Mouse (Mus musculus) gastrocnemius, postnatal 4 days (tissue): ENCODE measurements around the gene Cop1. TPM values are rescaled to one million over a fixed set of nuclear protein-coding genes. Genes with fewer than 3 reads are reported as not detected.

Experiments
- DNase-seq, 2 experiments: peaks; one replicate each; pipeline ENCODE4 v3.0.0; 2021 to 2022; ENCODE audit warnings: low spot score in 2 of 2, mixed read lengths in 2 of 2
- total RNA-seq, 2 experiments: library from RNA; stranded (reverse); gene quantifications; 2 replicates each; pipeline ENCODE4 v1.2.3; 2021

Gene Cop1
- total RNA-seq, 2 experiments from 2014 or later: 107 to 128 TPM

- DNase-seq: no peak
Observed at GRCm38 (mm10) chr1:159281861-159282260, 49.7 kb downstream of the Cop1 start.

GRCm38 (mm10) chr1:159286833-159287232 lies 54.7 kb downstream of the Cop1 start:
- DNase-seq: no peak

GRCm38 (mm10) chr1:159290219-159290618 lies 58.1 kb downstream of the Cop1 start:
- no peak for DNase-seq

DNA sequence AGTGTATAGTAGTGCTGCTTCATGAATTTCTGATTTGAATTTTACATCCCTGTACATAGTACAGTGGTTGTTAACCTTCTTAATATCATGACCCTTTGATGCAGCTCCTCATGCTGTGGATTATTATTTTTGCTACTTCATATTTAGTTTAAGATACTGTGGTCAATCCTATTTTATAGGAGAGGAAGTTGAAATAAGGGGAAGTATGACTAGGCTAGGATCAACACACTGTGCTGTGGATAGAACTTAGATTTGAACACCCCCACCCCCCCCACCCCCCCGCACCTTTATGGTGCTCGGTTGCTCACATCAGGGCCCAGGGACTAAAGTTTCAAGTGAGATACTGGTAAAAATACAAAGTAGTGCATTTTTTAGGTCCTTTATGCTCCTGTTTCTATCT lies 58.7 kb downstream of the Cop1 start:
- no peak for DNase-seq

GRCm38 (mm10) chr1:159301418-159302082 lies 69.4 kb downstream of the Cop1 start:
- no peak for DNase-seq

- DNase-seq: no peak
Observed at GRCm38 (mm10) chr1:159313625-159314024, 81.5 kb downstream of the Cop1 start.

DNA sequence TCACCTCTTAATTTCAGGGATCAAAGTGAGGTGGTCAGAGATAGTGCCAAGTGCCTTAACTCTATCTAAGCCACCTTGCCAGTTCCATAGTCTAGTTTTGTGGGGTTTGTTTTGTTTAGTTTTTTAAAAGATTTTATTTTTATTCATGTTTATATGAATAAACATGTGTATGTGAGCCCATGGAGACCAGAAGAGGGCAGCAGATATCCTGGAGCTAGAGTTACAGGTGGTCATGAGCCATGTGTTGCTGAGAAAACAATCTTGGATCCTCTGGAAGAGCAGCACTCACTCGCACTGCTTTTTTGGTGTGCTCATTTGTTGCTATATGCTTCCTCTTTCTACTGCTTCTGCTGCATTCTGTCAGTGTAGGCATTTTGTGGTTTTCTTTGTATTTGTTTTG lies 90.5 kb downstream of the Cop1 start:
- DNase-seq: no peak

- no peak for DNase-seq
Observed at GRCm38 (mm10) chr1:159331008-159331407, 98.9 kb downstream of the Cop1 start.

- no peak for DNase-seq
Observed at GRCm38 (mm10) chr1:159334157-159334556, 102.0 kb downstream of the Cop1 start.

- no peak for DNase-seq
Observed at GRCm38 (mm10) chr1:159342355-159342754, 110.2 kb downstream of the Cop1 start.

- no peak for DNase-seq
Observed at GRCm38 (mm10) chr1:159355027-159355570, 123.0 kb downstream of the Cop1 start.

DNA sequence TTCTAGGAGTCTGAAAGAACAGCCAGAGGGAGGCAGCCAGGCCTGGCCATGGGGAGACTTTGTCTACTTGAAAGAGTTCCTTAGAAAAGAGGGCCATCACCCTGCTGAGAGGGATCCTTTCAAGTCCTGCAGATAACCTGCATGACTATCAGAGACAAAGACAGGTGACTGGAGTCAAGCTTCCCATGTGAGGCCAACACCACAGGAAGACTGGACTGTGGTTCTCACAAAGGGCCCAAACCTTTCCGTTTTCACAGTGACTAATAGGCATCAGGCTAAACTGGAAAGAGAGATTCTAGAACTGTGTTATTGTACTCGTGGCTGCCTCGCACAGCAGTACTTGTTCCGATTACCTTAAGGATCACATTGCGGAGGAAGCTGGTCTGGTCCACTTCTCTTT lies 126.6 kb downstream of the Cop1 start:
- no peak for DNase-seq

- no peak for DNase-seq
Observed at GRCm38 (mm10) chr1:159371881-159372390, 139.8 kb downstream of the Cop1 start.

- DNase-seq: no peak
Observed at GRCm38 (mm10) chr1:159382218-159382617, 150.1 kb downstream of the Cop1 start.

GRCm38 (mm10) chr1:159382916-159383315 lies 150.8 kb downstream of the Cop1 start:
- no peak for DNase-seq

GRCm38 (mm10) chr1:159386458-159386857 lies 154.3 kb downstream of the Cop1 start:
- DNase-seq: no peak

GRCm38 (mm10) chr1:159388565-159389024 lies 156.5 kb downstream of the Cop1 start:
- DNase-seq: no peak

GRCm38 (mm10) chr1:159390049-159390448 lies 157.9 kb downstream of the Cop1 start:
- DNase-seq: peak; percentile 61 to 65

DNA sequence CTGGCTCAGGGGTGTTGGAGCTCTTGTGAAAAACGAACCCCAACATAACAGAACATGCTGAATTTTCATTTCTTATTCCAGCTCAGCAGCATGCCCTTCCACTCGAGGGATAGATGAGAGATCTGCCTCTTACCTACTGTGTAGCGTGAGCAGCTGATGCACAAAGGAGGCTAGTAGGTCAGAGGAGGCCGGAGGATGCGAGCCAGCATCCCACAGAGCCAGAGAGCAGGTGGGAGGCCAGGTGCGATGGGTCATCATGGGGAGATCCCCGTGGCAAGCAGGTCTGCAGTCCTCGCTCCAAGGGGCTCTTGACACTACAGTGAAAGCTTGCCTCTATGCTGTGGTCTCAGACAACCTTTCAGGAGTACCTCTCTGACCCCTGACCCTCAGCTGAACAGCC lies 160.5 kb downstream of the Cop1 start:
- no peak for DNase-seq

DNA sequence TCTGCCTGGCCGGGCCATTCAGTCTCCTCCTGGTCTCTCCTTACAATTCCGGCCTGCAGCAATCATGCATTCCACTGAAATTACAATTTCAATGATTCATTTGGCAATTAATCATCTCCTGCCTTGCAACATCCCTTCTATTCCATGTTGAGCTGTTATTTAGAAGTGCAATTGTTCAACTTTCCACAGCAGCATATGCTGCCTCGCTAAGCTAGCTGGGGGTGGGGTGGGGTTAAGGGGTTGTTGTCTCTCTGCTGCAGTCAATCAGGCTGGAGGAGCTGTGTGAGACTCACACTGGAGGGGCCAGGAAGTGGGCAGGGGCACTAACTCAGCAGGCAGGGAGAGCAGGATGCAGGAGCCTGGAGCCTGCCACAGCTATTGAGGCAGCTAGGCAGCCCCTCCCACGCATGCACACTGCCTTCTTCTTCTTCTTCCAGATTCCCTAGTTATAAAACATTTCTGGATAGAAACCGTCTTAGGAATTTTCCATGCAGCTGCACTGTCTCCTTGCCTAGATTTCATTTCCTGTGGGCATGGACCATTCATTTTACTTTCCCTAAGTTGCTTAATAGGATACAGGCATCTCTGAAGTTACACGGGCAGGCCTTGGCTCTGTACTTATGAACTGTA lies 161.1 kb downstream of the Cop1 start:
- peak in 1 of 2 experiments; percentile 33 for DNase-seq

GRCm38 (mm10) chr1:159393931-159394330 lies 161.8 kb downstream of the Cop1 start:
- DNase-seq: no peak

GRCm38 (mm10) chr1:159396515-159396914 lies 164.4 kb downstream of the Cop1 start:
- peak; percentile 25 to 34 for DNase-seq
